Mouse (Mus musculus): Measurements from ENCODE around the gene Cdca3. TPM values are rescaled to one million over a fixed set of nuclear protein-coding genes. Genes with fewer than 3 reads are reported as not detected.
"Not testable (repeated sequence)": the region's sequence is repeated elsewhere in the genome, so short reads cannot be mapped to it uniquely, and the experiment has no call there.

Cdca3 gene
- total RNA-seq, 2 experiments from 2014 or later, result 0.38 to 1.2 TPM

- peak; percentile 64 to 67 for DNase-seq
Measured at GRCm38 (mm10) chr6:124809052-124809774, 20.1 kb upstream of the Cdca3 start.

- no peak for DNase-seq
Measured at GRCm38 (mm10) chr6:124809775-124810538, 19.4 kb upstream of the Cdca3 start.

GRCm38 (mm10) chr6:124810566-124811402 is 18.6 kb upstream of the Cdca3 start:
- DNase-seq, result not testable (repeated sequence)

- peak in 1 of 2 experiments; percentile 1 for DNase-seq
Measured at GRCm38 (mm10) chr6:124811403-124811665, 18.0 kb upstream of the Cdca3 start.

GRCm38 (mm10) chr6:124811701-124812560 is 17.4 kb upstream of the Cdca3 start:
- DNase-seq, result peak in 1 of 2 experiments; percentile 1

- DNase-seq, result no peak
Measured at GRCm38 (mm10) chr6:124812848-124813247, 16.5 kb upstream of the Cdca3 start.

GRCm38 (mm10) chr6:124813496-124813895 is 15.9 kb upstream of the Cdca3 start:
- peak; percentile 68 to 74 for DNase-seq

- DNase-seq, result peak; percentile 90 to 91
Measured at GRCm38 (mm10) chr6:124813933-124814332, 15.4 kb upstream of the Cdca3 start, which contains the start of gene Tpi1. Gene Tpi1, minus strand, starts transcription at chr6:124814296.

- DNase-seq, result peak in 1 of 2 experiments; percentile 45
Measured at GRCm38 (mm10) chr6:124814448-124814847, 14.9 kb upstream of the Cdca3 start.

GRCm38 (mm10) chr6:124814858-124815774 is 14.2 kb upstream of the Cdca3 start:
- no peak for DNase-seq

GRCm38 (mm10) chr6:124816611-124817010 is 12.7 kb upstream of the Cdca3 start:
- DNase-seq, result no peak

- peak in 1 of 2 experiments; percentile 2 for DNase-seq
Measured at GRCm38 (mm10) chr6:124817125-124817524, 12.2 kb upstream of the Cdca3 start.

GRCm38 (mm10) chr6:124817563-124817962 is 11.8 kb upstream of the Cdca3 start:
- DNase-seq, result peak in 1 of 2 experiments; percentile 5

- no peak for DNase-seq
Measured at GRCm38 (mm10) chr6:124817971-124818370, 11.4 kb upstream of the Cdca3 start.

- DNase-seq, result no peak
Measured at GRCm38 (mm10) chr6:124820891-124821290, 8.5 kb upstream of the Cdca3 start.

- DNase-seq, result no peak
Measured at GRCm38 (mm10) chr6:124822049-124822448, 7.3 kb upstream of the Cdca3 start.

GRCm38 (mm10) chr6:124828101-124828592 is 1.2 kb upstream of the Cdca3 start:
- peak in 1 of 2 experiments; percentile 28 for DNase-seq

GRCm38 (mm10) chr6:124829799-124830700 is 703 bp downstream of the Cdca3 start:
- DNase-seq, result peak; percentile 89 to 90

GRCm38 (mm10) chr6:124831199-124831598 is 1.9 kb downstream of the Cdca3 start:
- DNase-seq, result not testable (repeated sequence)
